Mouse (Mus musculus): ENCODE measurements around the gene Uck2. TPM values are rescaled to one million over a fixed set of nuclear protein-coding genes. Genes with fewer than 3 reads are reported as not detected.

Gene Uck2
- total RNA-seq, 2 experiments from 2014 or later = 57.8 to 76.8 TPM

DNA sequence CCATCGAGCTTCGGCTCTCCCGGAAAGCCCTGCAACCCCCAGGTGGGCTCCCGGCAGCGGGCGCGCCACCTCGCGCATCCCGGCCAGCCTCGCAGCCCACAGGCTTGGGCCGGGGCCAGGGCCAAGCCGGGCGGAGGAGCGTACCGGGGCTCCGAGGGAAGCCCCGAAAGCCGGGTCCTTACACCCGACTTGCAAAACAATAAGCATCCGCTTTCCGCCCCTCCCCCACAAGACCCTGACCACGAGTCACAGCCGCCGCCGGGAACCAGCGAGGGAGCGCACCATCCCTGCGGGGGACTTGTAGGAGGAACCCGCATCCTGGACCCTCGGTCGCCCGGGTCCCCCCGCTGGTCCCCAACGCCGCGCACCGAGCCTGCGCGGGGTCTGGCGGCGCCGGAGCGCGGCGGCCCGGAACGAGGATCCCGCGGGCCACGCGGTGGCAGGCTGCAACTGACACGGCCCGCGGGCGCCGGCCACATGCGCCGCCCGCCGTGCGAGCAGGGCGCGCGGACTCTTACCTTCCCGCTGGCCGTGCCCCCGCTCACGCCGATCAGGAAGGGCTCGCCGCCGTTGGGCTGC is 773 bp downstream of the Uck2 start:
- DNase-seq (ENCODE audit: low spot score in 2 of 2) = peak; percentile 58 to 63

DNA sequence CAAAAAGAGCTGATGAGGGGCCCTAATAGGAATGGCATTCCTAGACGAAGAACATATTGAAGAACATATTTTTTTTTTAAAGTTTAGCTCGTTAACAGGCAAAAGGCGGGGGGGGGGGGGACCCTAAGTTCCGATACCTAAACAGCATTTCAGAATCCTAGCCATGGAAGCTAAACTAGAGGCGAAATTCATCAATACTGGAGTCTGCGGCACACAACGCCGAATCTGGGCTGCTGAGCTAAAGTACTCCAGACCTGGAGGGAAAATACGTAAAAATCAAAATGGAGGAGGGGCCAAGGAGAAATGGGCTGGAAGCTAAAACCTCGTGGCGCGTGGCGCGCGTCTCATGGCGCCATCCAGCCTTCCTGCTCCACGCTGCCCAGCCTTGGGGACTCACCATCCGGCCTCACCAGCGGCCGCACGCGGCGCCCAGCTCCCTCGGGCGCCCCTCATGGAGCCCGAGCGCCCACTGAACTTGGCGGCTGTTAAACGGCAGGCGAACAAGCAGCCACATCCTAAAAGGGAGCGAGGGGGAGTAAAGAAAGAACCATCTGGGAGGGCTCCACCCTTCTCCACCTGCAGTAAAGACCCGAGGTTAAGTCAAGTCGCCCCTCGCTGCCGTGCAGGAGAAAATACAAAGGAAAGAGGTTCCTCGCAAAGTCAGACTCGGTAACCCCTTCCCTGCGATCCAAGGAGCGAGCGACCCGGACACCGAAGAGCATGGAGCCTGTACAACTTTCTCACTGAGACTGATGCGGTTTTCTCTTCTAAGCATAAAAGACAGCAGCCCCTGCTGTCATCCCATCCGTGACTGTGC is 1.5 kb downstream of the Uck2 start:
- peak; percentile 41 to 59 for DNase-seq (ENCODE audit: low spot score in 2 of 2)

DNA sequence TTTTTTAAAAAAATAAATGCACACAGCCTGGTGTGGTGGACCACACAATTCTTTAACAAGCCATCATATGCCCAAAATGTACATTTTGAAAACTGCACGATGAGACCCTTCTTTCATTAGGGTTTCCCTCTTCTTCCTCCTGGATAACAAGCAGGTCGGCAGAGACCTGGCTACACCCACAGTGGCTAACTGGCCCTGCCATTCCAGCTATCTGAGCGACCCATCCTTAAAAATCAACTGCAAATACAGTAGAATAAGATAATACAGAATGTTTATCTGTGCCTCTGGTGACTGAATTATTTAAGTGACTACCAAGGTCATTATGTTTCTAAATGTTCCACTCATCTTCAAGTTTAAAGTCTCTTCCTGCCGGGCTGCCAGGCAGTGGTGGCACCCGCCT is 2.4 kb downstream of the Uck2 start:
- no peak for DNase-seq (ENCODE audit: low spot score in 2 of 2)

DNA sequence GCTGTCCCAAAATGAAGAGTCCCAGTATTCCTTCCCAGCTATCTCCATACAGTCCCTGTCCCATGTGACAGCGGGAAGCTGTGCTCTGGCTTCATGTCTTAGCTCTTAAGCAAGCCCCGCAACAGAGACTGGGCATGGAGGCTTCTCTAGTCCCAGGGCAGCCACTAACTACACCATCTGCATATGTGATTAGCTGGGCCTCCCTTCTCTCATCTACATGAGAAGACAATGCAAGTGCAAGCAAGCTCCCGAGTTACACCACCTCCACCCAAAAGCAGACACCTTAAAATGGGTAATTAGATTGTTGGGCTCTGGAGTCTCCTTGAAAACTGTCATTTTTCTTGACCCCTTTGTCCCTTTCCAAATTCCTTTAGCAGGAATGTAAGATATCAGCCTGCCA is 3.0 kb downstream of the Uck2 start:
- DNase-seq (ENCODE audit: low spot score in 2 of 2) = no peak

DNA sequence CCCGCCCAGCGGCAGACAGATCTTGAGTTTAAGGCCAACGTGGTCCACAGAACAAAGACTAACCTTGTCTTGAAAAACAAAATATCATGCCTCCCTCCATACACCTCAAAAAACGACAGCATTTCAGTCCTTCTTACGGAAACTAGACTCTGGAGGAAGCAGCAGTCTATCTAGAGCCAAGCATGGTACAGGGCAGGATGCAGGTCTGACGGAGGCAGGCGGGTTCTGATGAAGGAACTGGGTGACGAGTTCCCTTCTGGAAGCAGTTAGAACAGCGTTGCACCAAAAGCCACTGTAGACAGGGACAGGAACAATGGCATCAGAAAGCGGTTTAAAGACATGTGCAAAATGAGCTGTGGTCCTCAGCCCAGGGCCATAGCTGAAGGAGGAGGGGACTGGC is 5.1 kb downstream of the Uck2 start:
- DNase-seq (ENCODE audit: low spot score in 2 of 2) = no peak

DNA sequence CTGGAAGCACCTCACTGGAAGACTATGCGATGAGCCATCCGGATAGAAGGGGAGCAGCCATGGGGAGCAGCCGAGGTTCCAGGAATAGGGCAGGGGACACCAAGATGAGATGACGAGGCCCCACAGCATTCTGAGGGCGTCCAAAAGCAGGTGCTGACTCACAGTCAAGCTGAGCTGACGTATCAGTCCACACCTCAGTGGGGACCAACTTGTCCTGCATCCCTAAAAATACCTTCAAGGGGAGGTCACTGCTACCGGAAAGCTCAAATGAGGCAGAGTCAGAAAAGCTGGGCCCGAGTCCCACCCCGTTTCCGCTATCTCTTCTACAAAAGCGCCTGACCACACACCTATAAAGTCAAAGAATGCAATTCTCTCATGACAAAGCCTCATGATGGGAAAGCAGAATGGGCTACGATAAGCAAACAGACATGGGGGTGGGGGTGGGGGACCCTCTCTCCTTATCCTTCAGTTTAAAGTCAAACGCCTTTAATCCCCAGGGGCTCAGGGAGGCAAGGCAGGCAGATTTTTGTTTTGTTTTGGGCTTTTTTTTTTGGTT is 5.9 kb downstream of the Uck2 start:
- DNase-seq (ENCODE audit: low spot score in 2 of 2) = no peak

DNA sequence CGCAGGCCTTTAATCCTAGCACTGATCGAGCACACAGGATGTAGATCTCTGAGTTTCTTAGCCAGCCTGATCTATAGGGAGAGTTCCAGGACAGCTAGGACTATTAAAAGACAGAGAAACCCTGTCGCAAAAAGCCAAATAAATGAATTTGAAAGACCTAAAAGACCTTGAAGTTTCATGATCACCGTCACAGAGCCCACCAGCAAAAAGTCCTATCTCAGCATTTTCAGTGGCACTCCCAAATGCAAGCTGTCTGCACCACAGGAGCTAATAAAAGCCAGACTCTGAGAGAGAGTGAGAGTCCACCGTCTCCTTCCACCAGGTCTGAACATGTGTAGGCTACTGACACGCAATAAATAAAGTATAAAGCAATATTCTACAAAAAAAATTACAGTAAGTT is 6.7 kb downstream of the Uck2 start:
- no peak for DNase-seq (ENCODE audit: low spot score in 2 of 2)

DNA sequence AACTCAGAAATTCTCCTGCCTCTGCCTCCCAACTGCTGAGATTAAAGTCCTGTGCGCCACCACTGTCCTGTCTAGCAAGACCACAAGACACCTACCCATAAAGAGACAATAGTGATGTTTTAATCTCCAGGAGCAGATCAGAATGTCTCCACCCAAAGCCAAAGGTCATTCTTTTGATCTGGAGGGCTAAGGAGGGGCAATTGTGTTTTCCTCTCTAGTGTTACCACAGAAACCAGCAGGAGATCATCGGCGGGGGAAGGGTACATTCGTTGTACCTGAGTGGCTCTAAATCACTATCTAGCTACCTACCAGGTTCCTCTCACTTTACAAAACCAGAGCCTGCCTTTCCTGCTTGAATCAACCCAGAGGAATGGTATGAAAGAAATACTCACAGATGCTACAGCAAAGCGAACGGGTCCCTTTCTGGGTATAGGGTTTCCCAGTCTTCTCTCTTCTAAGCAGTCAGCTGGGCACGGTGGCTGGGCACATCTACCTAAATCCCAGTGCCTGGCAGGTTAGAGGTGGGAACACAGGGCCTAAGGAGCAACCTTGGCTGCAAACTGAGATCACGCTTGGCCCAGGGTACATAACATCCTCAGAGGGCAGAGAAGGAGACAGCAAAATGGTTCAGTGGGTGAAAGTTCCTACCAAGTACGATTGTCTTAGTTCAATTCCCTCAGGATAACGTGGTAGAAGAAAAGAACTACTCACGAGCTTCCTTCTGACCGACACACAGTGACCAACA is 10.3 kb downstream of the Uck2 start:
- no peak for DNase-seq (ENCODE audit: low spot score in 2 of 2)

DNA sequence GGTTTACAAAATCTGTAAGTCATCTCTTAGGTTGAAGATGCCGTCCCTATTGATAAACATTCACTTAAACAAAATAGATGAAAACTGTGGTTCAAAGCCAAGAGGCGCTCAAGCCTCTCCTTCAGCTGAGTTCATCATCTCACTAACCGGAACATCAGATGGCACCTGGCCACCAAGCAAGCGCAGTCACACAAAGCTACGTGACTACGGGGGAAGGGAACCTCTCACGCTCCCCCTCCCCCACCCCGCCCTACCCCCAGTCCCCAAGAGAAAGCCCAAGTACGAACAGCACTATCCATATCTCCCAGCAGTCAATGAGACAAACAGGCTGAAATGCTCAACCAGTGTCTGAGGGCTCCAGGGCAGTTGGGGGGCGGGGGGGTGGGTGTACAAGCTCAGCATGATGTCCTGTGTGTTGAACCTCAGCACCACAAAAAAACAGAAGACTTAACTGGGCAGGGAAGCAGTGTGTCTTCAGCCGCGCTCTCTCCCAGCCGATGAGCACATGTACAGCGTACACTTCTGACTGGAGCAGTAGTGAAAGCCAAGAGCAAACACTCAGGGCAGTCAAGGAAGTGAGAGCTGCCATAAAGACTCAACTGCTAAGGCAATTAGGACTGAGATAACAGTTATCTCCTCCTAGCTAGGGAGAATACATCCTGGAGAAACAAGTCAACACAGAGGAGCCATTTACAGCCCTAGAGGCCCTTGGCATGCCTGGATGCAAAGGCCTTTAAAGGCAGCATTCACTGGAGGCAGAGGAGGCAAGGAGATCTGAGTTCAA is 11.5 kb downstream of the Uck2 start:
- DNase-seq (ENCODE audit: low spot score in 2 of 2) = no peak

DNA sequence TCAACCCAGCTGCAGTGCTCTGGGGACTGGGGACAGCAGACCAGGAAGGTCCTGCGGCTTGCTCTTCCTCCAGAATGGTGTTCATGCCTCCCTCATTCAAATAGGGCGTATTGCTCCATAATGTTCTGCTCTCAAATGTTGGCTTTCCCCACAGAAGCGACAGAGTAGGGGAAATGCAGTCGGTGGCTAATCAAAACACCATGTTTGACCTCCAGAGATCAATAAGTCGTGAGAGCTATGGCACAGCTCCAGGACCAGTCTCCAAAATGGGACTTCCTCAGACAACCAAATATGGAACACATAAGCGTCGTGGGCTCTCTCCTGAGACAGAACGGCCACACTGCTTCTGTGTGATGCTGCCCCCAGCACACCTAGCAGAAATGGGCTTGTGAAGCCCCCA is 13.3 kb downstream of the Uck2 start:
- DNase-seq (ENCODE audit: low spot score in 2 of 2) = no peak

DNA sequence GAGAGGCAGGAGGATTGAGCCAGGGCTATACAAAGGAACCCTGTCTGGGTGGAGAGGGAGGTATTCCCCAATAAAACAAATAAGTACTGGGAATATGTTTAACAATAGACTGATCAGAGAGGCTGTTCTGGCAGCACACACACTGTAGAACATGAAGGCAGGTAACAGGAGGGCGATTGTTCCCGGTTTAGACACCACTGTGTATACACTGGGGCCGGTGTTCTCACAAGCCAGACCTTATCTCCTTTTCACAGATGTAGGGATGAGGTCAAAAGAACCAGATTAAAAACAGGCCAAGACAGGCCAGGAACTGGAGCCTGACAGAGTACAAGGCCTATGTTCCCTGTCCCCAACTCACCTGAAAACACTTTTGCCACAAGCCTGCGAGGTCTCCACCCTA is 13.8 kb downstream of the Uck2 start:
- no peak for DNase-seq (ENCODE audit: low spot score in 2 of 2)

DNA sequence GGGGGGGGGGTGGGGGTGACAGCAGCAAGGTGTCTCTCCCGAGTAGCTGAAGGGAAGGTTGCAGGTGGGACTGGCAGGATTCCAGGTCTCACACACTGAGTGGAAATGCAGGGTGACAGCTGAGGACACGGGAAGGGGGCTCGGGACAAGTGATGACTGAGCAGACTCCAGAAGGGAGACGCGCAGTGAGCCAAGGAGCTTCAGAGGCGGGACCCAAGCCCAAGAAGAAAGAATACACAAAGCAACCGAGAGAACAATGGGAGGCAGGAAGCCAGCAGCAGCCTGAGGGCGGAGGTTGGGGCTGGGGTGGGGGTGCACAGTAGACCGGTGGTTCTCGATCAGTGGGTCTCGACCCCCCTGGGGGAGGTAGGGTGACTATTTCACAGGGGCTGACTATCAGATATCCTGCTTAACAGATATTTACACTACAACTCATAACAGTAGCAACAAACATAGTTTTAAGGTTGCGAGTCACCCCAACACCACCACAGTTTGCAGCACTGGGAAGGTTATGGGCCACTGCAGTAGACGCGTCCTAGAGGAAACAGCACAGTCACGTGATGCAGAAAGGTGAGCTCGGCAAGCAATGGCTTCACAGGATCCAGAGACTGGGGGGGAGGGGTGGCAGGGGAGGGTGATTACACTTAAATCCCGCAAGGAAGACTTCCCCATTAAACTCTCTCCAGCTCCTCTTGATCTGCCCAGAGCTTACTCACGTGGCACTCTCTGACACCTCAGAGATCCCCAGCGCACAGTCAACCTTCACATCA is 14.6 kb downstream of the Uck2 start:
- no peak for DNase-seq (ENCODE audit: low spot score in 2 of 2)

DNA sequence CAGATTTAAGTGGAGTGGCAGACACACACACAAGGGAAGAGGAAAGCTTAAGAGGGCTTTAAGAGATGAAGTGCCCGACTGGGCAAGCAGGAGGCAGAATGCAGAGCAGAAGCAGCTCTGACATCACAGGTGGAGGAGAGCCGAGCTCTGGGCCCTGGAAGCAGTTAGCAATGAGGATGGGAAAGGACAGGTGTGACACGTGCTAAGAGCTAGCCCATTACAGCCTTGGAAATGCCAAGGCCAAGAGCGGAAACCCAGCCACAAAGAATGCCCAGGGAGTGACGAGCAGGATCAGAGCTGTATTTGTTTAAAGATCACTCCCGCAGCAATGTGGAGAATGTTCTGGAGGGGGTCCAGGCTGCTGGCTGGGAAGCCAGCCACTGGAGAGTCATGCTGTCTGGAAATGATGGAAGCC is 15.3 kb downstream of the Uck2 start:
- DNase-seq (ENCODE audit: low spot score in 2 of 2) = peak in 1 of 2 experiments; percentile 45

DNA sequence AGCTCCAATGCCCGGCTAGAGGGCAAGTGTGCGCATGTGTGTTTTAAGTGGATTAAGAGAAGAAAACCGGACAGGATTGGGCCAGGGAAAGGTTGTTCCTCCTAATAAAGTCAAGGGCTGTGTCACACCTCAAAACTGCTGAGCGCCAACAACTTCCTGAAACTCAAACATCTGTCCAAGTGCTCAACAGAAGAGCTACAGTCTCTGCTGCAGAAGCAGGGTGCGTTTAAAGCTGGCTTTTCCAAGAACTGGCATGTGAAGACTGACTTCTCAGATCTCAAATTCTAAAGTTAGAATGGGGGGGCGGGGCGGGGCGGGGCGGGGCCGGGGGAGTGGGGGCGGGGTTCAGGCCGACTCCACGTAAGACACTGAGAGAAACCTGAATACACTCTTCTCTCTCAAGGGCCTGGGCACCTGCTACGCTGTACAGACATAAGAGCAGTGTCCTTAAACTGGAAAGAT is 15.7 kb downstream of the Uck2 start:
- DNase-seq (ENCODE audit: low spot score in 2 of 2) = no peak

DNA sequence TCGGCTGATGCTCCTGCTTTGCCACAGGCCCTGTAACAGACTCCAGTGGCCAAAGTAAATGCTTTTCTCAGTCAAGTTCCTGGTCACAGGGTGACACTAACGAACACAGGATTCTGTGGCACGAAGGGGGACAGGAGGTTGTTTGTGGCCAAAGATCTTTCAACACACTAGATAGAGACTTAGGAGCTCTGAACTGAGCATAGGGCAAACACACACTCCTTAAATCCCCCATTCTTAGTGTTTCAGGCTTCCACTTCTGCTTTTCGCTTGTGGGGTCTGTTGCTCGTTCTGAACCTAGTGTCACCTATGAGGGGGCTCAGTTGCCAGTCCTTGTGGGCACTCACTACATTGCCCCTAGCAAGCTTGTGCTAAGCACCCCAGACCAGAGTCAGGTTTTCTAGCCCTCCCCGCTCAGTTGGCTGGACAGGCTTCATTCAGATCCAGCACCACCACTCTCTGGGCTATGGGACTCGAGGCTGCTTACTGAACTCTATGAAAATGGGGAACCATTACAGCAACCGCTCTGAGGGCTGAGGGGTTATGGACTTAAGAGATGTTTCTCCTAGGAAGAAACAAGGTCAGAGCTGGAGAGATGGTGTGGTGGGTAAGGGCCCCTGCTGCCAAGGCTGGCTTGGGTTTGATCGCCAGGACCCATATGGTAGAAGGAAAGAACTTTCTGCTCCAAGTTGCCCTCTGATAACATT is 16.6 kb downstream of the Uck2 start:
- no peak for DNase-seq (ENCODE audit: low spot score in 2 of 2)

DNA sequence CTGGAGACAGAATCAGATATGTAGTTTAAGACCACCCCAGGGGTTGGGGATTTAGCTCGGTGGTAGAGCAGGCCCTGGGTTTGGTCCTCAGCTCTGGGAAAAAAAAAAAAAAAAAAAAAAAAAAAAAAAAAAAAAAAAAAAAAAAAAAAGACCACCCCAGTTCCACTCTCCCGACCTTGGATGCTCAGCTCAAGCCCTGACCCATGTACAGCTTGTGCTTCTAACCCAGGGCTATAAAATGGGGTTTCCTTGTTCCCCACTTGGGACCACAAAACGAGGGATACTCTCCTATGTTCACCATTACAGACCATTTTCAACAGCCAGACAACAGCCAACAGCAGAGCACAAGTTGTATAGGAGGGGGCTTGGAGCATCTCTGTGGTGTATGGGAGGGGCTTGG is 18.4 kb downstream of the Uck2 start:
- no peak for DNase-seq (ENCODE audit: low spot score in 2 of 2)

DNA sequence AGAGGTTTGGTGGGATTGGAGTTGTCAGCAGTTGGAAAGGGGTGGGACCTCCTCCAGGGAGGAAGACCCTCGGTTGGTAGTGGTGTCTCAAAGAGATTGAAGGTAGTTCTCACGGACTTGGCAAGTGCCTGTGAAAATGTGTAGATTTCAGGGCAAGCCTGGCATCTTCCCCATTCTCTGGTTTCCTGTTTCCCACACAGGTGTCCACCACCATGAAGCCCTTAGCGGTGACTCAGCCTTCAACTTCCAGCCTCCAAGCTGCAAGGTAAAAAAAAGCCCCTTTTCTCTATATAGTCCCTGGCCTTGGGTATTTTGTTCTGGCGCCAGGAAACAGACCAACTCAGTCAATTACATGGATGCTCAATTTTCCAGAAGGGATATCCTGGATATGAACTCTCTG is 19.8 kb downstream of the Uck2 start:
- DNase-seq (ENCODE audit: low spot score in 2 of 2) = no peak

DNA sequence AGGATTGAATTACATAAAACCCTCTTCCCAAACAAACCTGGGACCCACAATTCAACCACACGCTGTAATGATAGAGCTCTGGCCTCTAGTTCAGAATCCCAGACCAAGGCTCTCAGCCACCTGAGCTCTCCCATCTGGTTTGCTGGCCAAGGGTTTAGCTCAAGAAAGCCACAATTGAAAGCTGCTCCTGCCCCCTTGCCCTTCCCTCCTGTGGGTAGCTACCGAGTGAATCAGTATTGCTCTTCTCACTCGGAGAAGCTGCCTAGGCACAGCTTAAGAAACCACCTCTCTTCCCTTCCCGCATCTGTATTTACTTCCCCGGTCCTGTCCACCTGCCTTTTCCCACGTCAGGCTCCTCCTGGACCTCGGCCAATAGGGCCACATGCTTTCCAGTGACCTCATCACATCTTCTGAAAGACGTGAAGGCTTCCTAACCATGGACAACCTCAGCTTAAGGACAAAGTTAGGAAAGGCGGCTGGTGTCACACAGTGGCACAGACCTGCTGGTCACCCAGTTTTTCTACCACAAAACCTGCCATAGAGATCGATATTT is 22.6 kb downstream of the Uck2 start:
- DNase-seq (ENCODE audit: low spot score in 2 of 2) = no peak

DNA sequence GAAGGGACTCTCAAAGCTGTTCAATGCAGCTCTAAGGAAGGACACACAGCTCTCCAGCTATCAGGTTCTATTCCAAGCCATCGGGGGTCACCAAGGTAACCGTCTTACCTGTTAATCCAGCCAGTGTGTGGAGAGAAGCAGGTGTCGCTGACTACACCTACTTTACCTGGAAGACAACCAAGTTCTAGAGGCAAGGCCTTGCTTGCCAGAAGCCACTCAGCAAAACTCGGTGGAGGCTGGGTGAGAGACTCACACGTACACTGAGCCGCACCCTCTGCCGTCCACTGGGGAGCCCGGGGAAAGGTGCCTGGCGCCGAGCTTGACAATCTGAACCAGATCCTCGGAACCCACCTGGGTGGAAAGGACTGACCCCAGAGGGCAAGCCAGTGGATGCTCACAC is 23.4 kb downstream of the Uck2 start:
- no peak for DNase-seq (ENCODE audit: low spot score in 2 of 2)

Data from adrenal gland, adult 18-20 months (tissue).